Comparison of ENCODE assay signal across 19 mouse cellular contexts in genomic region chr6:50367836-50368235, GRCm38 (mm10).
"Had no signal": no experiment of that assay in that cellular context is flagged by ENCODE, and none has a peak within 500 bp of the region (broad histone marks: within the 10 kb centered on the region; RNA-seq: fewer than 3 reads in every experiment).

No protein-coding gene starts in this region.

- H3K27me3 ChIP-seq: midbrain, embryonic 12.5 days; midbrain, embryonic 15.5 days; neural tube, embryonic 12.5 days; neural tube, embryonic 15.5 days had no signal

- H3K4me2 ChIP-seq: liver, embryonic 11.5 days; lung, embryonic 14.5 days; midbrain, embryonic 12.5 days; midbrain, embryonic 15.5 days; neural tube, embryonic 12.5 days; neural tube, embryonic 15.5 days had no signal

- H3K4me1 ChIP-seq: midbrain, embryonic 15.5 days; neural tube, embryonic 12.5 days had no signal

- DNase-seq: kidney, postnatal 14 days; kidney, postnatal 4 days; liver, postnatal 0 days; lung, embryonic 14.5 days; right cerebral cortex, adult 18-20 months; right cerebral cortex, postnatal 14 days; right cerebral cortex, postnatal 4 days; thymus, adult 2 months; thymus, postnatal 14 days; thymus, postnatal 4 days had no signal

- H3K4me3 ChIP-seq: midbrain, embryonic 12.5 days; midbrain, embryonic 15.5 days; neural tube, embryonic 12.5 days; neural tube, embryonic 15.5 days had no signal

- ATAC-seq: liver, postnatal 0 days; lung, postnatal 0 days; midbrain, embryonic 15.5 days had no signal

- H3K27ac ChIP-seq: liver, embryonic 14.5 days; macrophage; midbrain, embryonic 12.5 days; midbrain, embryonic 15.5 days; neural tube, embryonic 12.5 days; neural tube, embryonic 15.5 days; stomach, postnatal 0 days had no signal

- H3K36me3 ChIP-seq: midbrain, embryonic 12.5 days; midbrain, embryonic 15.5 days; neural tube, embryonic 12.5 days; neural tube, embryonic 15.5 days had no signal

- H3K9me3 ChIP-seq: midbrain, embryonic 12.5 days; midbrain, embryonic 15.5 days; neural tube, embryonic 12.5 days; neural tube, embryonic 15.5 days had no signal

- H3K9ac ChIP-seq: liver, embryonic 14.5 days; liver, postnatal 0 days; lung, embryonic 14.5 days; midbrain, embryonic 12.5 days; midbrain, embryonic 15.5 days; neural tube, embryonic 12.5 days; neural tube, embryonic 15.5 days had no signal
